Mouse (Mus musculus): Measurements from ENCODE around the gene Hsph1. TPM values are rescaled to one million over a fixed set of nuclear protein-coding genes. Genes with fewer than 3 reads are reported as not detected.

Hsph1 gene
- total RNA-seq (2021): 100 to 1,000 TPM; 237 to 281 TPM
- long read RNA-seq, experiment 1, transcript Hsph1-211 (18 exons, 3,802 nt): major isoform, 161 of 191 reads
- long read RNA-seq, experiment 1, partial matches to known transcripts: 11 of 191 reads
- long read RNA-seq, experiment 1, other reads (novel, unspliced or antisense): 13 of 191 reads
- long read RNA-seq, experiment 2, transcript Hsph1-211 (18 exons, 3,802 nt): major isoform, 216 of 249 reads
- long read RNA-seq, experiment 2, partial matches to known transcripts: 18 of 249 reads
- long read RNA-seq, experiment 2, other reads (novel, unspliced or antisense): 11 of 249 reads

GRCm38 (mm10) chr5:149636075-149636920, at the start of gene Hsph1:
TSS of gene Hsph1 (minus strand) at chr5:149636376.
- DNase-seq (ENCODE audit: low spot score in 2 of 2): peak; percentile 99

GRCm38 (mm10) chr5:149680946-149681345, 44.8 kb upstream of the Hsph1 start:
- DNase-seq (ENCODE audit: low spot score in 2 of 2): no peak

GRCm38 (mm10) chr5:149679886-149680285, 43.7 kb upstream of the Hsph1 start:
- DNase-seq (ENCODE audit: low spot score in 2 of 2): no peak

GRCm38 (mm10) chr5:149679362-149679761, 43.2 kb upstream of the Hsph1 start:
- no peak for DNase-seq (ENCODE audit: low spot score in 2 of 2)

- no peak for DNase-seq (ENCODE audit: low spot score in 2 of 2)
These were observed 42.8 kb upstream of the Hsph1 start for GRCm38 (mm10) chr5:149678990-149679348.

GRCm38 (mm10) chr5:149678100-149678989, 42.2 kb upstream of the Hsph1 start, which contains the start of gene B3glct:
TSS of gene B3glct (plus strand) at chr5:149678230.
- peak; percentile 68 to 76 for DNase-seq (ENCODE audit: low spot score in 2 of 2)

GRCm38 (mm10) chr5:149677196-149677595, 41.0 kb upstream of the Hsph1 start:
- DNase-seq (ENCODE audit: low spot score in 2 of 2): no peak

- no peak for DNase-seq (ENCODE audit: low spot score in 2 of 2)
These were observed 27.2 kb upstream of the Hsph1 start for GRCm38 (mm10) chr5:149663417-149663816.

- no peak for DNase-seq (ENCODE audit: low spot score in 2 of 2)
These were observed 26.8 kb upstream of the Hsph1 start for GRCm38 (mm10) chr5:149662980-149663379.

- no peak for DNase-seq (ENCODE audit: low spot score in 2 of 2)
These were observed 25.3 kb upstream of the Hsph1 start for GRCm38 (mm10) chr5:149661428-149661827.

- no peak for DNase-seq (ENCODE audit: low spot score in 2 of 2)
These were observed 23.2 kb upstream of the Hsph1 start for GRCm38 (mm10) chr5:149659414-149659780.

- DNase-seq (ENCODE audit: low spot score in 2 of 2): no peak
These were observed 22.7 kb upstream of the Hsph1 start for GRCm38 (mm10) chr5:149658741-149659413.

- DNase-seq (ENCODE audit: low spot score in 2 of 2): no peak
These were observed 21.8 kb upstream of the Hsph1 start for GRCm38 (mm10) chr5:149658022-149658421.

- no peak for DNase-seq (ENCODE audit: low spot score in 2 of 2)
These were observed 19.5 kb upstream of the Hsph1 start for GRCm38 (mm10) chr5:149655636-149656035.

- DNase-seq (ENCODE audit: low spot score in 2 of 2): no peak
These were observed 14.0 kb upstream of the Hsph1 start for GRCm38 (mm10) chr5:149650179-149650553.

GRCm38 (mm10) chr5:149649499-149650178, 13.5 kb upstream of the Hsph1 start:
- no peak for DNase-seq (ENCODE audit: low spot score in 2 of 2)

GRCm38 (mm10) chr5:149648895-149649406, 12.8 kb upstream of the Hsph1 start:
- no peak for DNase-seq (ENCODE audit: low spot score in 2 of 2)

- DNase-seq (ENCODE audit: low spot score in 2 of 2): no peak
These were observed 12.0 kb upstream of the Hsph1 start for GRCm38 (mm10) chr5:149648196-149648595.

- DNase-seq (ENCODE audit: low spot score in 2 of 2): peak; percentile 29 to 54
These were observed 11.4 kb upstream of the Hsph1 start for GRCm38 (mm10) chr5:149647367-149648115.
